Mouse (Mus musculus) heart, postnatal 14 days (tissue): ENCODE results near the gene Vmn1r231. TPM values are rescaled to one million over a fixed set of nuclear protein-coding genes. Genes with fewer than 3 reads are reported as not detected.
A peak's percentile ranks its signal among the peaks of the same experiment; 100 is the strongest.

ENCODE experiments used
- DNase-seq, 2 experiments: peaks; one replicate each; pipeline ENCODE4 v3.0.0; 2021 to 2022
- intact Hi-C: fragments of 180-260 bp; cut with DNase I; formaldehyde crosslinking; loops from one replicate; pipeline ENCODE4 v1.15.1; 2025
- long read RNA-seq, 2 experiments: library from polyadenylated mRNA; stranded (forward); transcript quantifications; one replicate each; pipeline ENCODE4 v2.0.0; 2021
- total RNA-seq, 2 experiments: library from RNA; stranded (reverse); gene quantifications; 2 replicates each; pipeline ENCODE4 v1.2.3; 2021

Vmn1r231 gene
- not detected for total RNA-seq
- long read RNA-seq, experiment 1: 0 reads
- long read RNA-seq, experiment 2: 0 reads

GRCm38 (mm10) chr17:20904991-20905390, at the start of gene Vmn1r231:
TSS of gene Vmn1r231 (minus strand) at chr17:20905091.
- DNase-seq: no peak
- intact Hi-C loops: no loop called here

GRCm38 (mm10) chr17:20946636-20947035, 41.7 kb upstream of the Vmn1r231 start:
- intact Hi-C loops: loop anchor here (10.0 kb wide), 1 partner anchor 588 kb away; the partner anchor contains the start of gene Zfp52
- no peak for DNase-seq

GRCm38 (mm10) chr17:20946026-20946565, 41.2 kb upstream of the Vmn1r231 start:
- intact Hi-C loops: loop anchor here (10.0 kb wide), 1 partner anchor 589 kb away; the partner anchor contains the start of gene Zfp52
- DNase-seq: peak in 1 of 2 experiments; percentile 13

GRCm38 (mm10) chr17:20944985-20945891, 40.3 kb upstream of the Vmn1r231 start, which contains the start of gene Ppp2r1a:
TSS of gene Ppp2r1a (plus strand) at chr17:20945311.
- DNase-seq: peak; percentile 98
- intact Hi-C loops: loop anchor here (2.0 to 10.0 kb wide), 2 partner anchors 64 to 590 kb away; partner anchors contain the start of genes Zfp160 and Zfp52

GRCm38 (mm10) chr17:20944226-20944625, 39.3 kb upstream of the Vmn1r231 start:
- no peak for DNase-seq
- intact Hi-C loops: loop anchor here (2.0 to 10.0 kb wide), 2 partner anchors 65 to 591 kb away; partner anchors contain the start of genes Zfp160 and Zfp52

GRCm38 (mm10) chr17:20919614-20920013, 14.7 kb upstream of the Vmn1r231 start, which contains the start of gene Vmn1r232:
TSS of gene Vmn1r232 (minus strand) at chr17:20919714.
- intact Hi-C loops: no loop called here
- DNase-seq: no peak

- no peak for DNase-seq
- intact Hi-C loops: no loop called here
Observed at GRCm38 (mm10) chr17:20840144-20840543, 64.7 kb downstream of the Vmn1r231 start, which contains the start of gene Vmn1r230. TSS of gene Vmn1r230 (plus strand) at chr17:20840444.

Other genes starting within 250 kb of the Vmn1r231 start
- not detected for gene Vmn1r226, start 222.2 kb downstream of the Vmn1r231 start, total RNA-seq
- not detected for gene Vmn1r227, start 175.2 kb downstream of the Vmn1r231 start, total RNA-seq
- gene Vmn1r228, start 118.9 kb downstream of the Vmn1r231 start, total RNA-seq: not detected
- not detected for gene Vmn1r229, start 93.5 kb downstream of the Vmn1r231 start, total RNA-seq
- gene Vmn1r230, start 64.6 kb downstream of the Vmn1r231 start, total RNA-seq: not detected
- not detected for gene Vmn1r232, start 14.6 kb upstream of the Vmn1r231 start, total RNA-seq
- 100 to 1,000 TPM; 213 to 215 TPM for gene Ppp2r1a, start 40.2 kb upstream of the Vmn1r231 start, total RNA-seq
- not detected for gene Vmn1r233, start 91.4 kb upstream of the Vmn1r231 start, total RNA-seq
- 10 to 100 TPM; 12.8 to 14.5 TPM for gene Zfp160, start 103.8 kb upstream of the Vmn1r231 start, total RNA-seq